Mouse (Mus musculus) retina, postnatal 7 days (tissue): ENCODE measurements around the gene Pfn5.
"Not testable (repeated sequence)": the region's sequence is repeated elsewhere in the genome, so short reads cannot be mapped to it uniquely, and the experiment has no call there.

Experiments
- DNase-seq: peaks from one replicate; pipeline ENCODE4 v3.0.0-alpha.2; 2012; ENCODE audit warnings: low read depth, low spot score

Pfn5 gene

DNA sequence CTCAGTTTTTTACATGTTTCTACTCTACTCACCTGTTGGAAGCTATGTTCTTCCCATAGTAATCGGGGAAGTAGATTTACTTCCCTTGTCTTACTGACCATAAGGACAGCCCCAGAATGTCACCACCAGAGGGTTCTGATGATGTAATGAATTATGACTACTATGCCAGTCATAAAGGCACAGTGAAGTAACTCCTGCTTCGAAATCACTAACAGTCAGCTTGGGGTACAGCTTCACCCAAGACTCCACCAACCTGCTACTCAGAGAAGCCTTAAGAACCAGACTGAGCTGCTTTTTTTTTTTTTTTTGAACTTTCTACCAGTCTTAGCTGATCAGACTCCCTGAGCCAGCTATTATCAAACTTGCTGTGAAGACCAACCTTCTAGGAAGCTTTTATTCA lies at the start of gene Pfn5, which contains the start of gene Asb12:
Gene Pfn5 (plus strand): TSS at position 218 of the 400 bp plus-strand sequence.
Gene Asb12 (minus strand): TSS at position 101 of the 400 bp plus-strand sequence.
- no peak for DNase-seq

DNA sequence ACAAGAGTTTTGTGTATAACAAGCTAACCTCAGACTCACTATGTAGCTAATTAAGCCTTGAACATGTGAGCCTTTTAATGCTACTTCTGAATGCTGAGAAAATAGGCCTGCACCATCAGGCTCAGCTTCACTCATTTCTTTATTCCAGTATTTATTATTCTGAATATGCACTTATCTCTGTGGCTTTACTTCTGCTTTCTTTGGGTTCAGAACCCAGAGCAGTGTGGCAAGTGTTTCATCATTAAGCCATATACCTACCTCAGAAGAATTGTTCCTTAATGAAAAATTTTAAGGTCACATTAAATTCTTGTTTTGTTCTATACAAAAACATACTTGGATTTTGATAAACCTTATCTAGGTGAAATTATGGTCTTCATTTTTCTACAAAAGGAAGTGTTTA lies 34.0 kb upstream of the Pfn5 start:
- no peak for DNase-seq

DNA sequence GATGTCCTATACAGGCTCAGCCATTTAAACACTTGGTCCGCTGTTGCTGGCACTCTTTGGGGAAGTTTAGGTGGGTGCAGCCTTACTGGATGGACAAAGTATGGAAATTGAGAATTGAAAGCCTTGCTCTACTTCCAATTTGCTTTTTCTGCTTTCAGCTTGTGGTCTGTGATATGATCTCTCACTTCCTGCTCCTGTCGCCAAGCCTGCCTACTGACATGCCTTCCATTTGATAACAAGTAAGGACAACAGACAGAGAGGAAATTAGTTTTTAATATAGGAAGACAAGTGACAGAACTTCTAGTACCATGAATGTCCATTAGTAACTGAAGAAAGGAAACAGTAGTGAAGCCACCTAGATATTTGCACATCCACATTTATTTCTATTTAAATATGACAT lies 32.7 kb upstream of the Pfn5 start:
- no peak for DNase-seq

DNA sequence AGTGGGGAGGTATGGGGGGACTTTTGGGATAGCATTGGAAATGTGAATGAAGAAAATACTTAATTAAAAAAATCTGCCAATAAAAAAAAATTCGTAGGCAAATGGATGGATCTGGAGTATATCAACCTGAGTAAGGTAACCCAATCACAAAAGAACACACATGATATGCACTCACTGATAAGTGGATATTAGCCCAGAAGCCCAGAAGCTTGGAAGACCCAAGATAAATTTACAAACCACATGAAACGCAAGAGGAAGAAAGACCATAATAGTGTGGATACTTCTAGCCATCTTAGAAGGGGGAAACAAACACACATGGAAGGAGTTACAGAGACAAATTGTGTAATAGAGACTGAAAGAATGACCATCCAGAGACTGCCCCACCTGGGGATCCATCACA lies 22.4 kb upstream of the Pfn5 start:
- DNase-seq = not testable (repeated sequence)

DNA sequence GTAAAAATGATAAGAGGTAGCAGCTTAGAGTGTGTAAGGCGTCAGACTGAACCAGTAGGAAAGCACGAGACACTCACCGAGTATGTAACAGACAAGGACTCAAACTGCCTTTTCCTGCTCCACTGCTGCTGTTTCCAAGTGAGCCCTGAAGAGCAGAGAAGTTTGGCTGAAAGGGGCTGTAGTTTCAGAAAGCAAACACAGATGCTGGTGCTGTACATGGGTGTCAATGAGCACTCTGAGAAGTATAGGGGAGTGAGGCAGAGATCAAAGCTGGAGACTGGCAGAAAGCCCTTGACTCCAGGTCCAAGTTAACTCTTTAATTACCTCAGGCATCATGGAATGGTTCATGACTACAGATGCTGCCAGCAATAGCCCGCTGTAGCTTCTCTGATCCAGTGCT lies 3.6 kb upstream of the Pfn5 start:
- DNase-seq = no peak

DNA sequence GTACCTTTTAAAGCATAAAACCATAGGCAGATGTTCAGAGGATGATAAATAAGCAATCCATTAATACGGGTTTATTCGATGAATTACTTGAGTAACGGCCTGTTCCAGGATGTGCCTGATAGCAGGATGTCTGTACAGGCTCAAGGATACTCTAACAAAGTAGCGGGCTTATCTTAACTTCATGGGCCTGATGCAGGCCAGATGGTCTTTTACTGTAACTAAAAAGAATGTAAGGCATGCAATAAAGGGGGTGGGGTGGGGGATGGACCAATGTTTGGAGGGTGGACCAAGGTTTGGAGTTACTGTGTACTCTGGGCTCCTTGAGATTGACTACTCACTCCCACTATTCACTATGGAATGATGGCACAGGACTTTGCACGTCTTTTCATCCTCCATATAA lies 42.7 kb downstream of the Pfn5 start:
- no peak for DNase-seq
